Mouse (Mus musculus): Measurements from ENCODE around the gene Gm44805.

Gene Gm44805

GRCm38 (mm10) chr7:19681202-19681694 lies at the start of gene Gm44805, which contains the start of gene Apoc4:
Gene Gm44805 (minus strand): TSS chr7:19681423.
Gene Apoc4 (minus strand): TSS chr7:19681479.
- no peak for DNase-seq (ENCODE audit: low spot score in 2 of 2)

GRCm38 (mm10) chr7:19726541-19726940 lies 45.3 kb upstream of the Gm44805 start:
- no peak for DNase-seq (ENCODE audit: low spot score in 2 of 2)

- DNase-seq (ENCODE audit: low spot score in 2 of 2), result peak in 1 of 2 experiments; percentile 22
Observed at GRCm38 (mm10) chr7:19724167-19724566, 42.9 kb upstream of the Gm44805 start.

- peak in 1 of 2 experiments; percentile 21 for DNase-seq (ENCODE audit: low spot score in 2 of 2)
Observed at GRCm38 (mm10) chr7:19722754-19723195, 41.6 kb upstream of the Gm44805 start.

- no peak for DNase-seq (ENCODE audit: low spot score in 2 of 2)
Observed at GRCm38 (mm10) chr7:19719200-19719599, 38.0 kb upstream of the Gm44805 start.

- no peak for DNase-seq (ENCODE audit: low spot score in 2 of 2)
Observed at GRCm38 (mm10) chr7:19718297-19718952, 37.2 kb upstream of the Gm44805 start.

GRCm38 (mm10) chr7:19717346-19717745 lies 36.1 kb upstream of the Gm44805 start:
- DNase-seq (ENCODE audit: low spot score in 2 of 2), result no peak

GRCm38 (mm10) chr7:19716822-19717221 lies 35.6 kb upstream of the Gm44805 start:
- DNase-seq (ENCODE audit: low spot score in 2 of 2), result no peak

- DNase-seq (ENCODE audit: low spot score in 2 of 2), result no peak
Observed at GRCm38 (mm10) chr7:19716055-19716682, 34.9 kb upstream of the Gm44805 start.

- DNase-seq (ENCODE audit: low spot score in 2 of 2), result peak; percentile 100
Observed at GRCm38 (mm10) chr7:19715239-19716054, 34.2 kb upstream of the Gm44805 start, which contains the start of gene Tomm40. Gene Tomm40 (minus strand): TSS chr7:19715438.

- DNase-seq (ENCODE audit: low spot score in 2 of 2), result no peak
Observed at GRCm38 (mm10) chr7:19714836-19715235, 33.6 kb upstream of the Gm44805 start.

- DNase-seq (ENCODE audit: low spot score in 2 of 2), result no peak
Observed at GRCm38 (mm10) chr7:19713598-19713997, 32.4 kb upstream of the Gm44805 start.

GRCm38 (mm10) chr7:19713196-19713595 lies 32.0 kb upstream of the Gm44805 start:
- no peak for DNase-seq (ENCODE audit: low spot score in 2 of 2)

- no peak for DNase-seq (ENCODE audit: low spot score in 2 of 2)
Observed at GRCm38 (mm10) chr7:19712414-19712813, 31.2 kb upstream of the Gm44805 start.

- DNase-seq (ENCODE audit: low spot score in 2 of 2), result no peak
Observed at GRCm38 (mm10) chr7:19710650-19711049, 29.4 kb upstream of the Gm44805 start.

- no peak for DNase-seq (ENCODE audit: low spot score in 2 of 2)
Observed at GRCm38 (mm10) chr7:19705271-19705670, 24.0 kb upstream of the Gm44805 start.

- no peak for DNase-seq (ENCODE audit: low spot score in 2 of 2)
Observed at GRCm38 (mm10) chr7:19704475-19704874, 23.3 kb upstream of the Gm44805 start.

- no peak for DNase-seq (ENCODE audit: low spot score in 2 of 2)
Observed at GRCm38 (mm10) chr7:19702859-19703555, 21.8 kb upstream of the Gm44805 start.

- peak; percentile 81 to 85 for DNase-seq (ENCODE audit: low spot score in 2 of 2)
Observed at GRCm38 (mm10) chr7:19701069-19701761, 20.0 kb upstream of the Gm44805 start.

- DNase-seq (ENCODE audit: low spot score in 2 of 2), result no peak
Observed at GRCm38 (mm10) chr7:19700299-19701068, 19.3 kb upstream of the Gm44805 start.
